Comparison of ENCODE assay signal across 8 mouse cellular contexts in the genomic region with DNA sequence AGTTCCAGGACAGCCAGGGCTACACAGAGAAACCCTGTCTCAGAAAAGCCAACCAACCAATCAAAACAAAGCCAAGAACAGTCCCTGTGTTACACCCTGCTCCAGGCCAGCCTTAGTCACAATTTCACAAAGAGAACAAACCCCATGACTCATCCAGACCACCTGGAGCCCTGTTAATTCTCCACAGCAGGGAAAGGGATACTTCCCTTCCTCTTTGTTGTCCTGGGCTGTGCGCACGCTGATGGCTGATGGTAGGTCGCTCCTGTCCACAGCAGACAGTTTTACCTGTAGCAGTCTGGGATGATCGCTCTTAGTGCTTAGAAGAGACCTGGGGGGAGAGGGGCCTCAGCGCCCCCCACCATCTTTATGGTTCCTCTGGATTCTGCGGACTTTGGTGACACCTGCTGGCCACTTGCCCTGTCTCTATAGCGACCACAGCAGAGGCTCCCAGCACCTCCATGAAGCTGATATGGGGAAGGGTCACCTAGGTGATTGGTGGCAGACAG. TPM values are rescaled to one million over a fixed set of nuclear protein-coding genes. Genes with fewer than 3 reads are reported as not detected.
DNase-seq lines count a peak whose midpoint lies in the region; ATAC-seq lines count a peak whose summit lies in the region.

No protein-coding gene starts in this region.

- no peaks in the 10 kb centered on the region for H3K36me3 ChIP-seq in forebrain, embryonic 10.5 days (replicated peaks)
- H3K36me3 ChIP-seq in forebrain, embryonic 15.5 days, result no peaks in the 10 kb centered on the region
- no peaks in the 10 kb centered on the region for H3K36me3 ChIP-seq in forebrain, embryonic 13.5 days (ENCODE audit: poor library complexity, severe bottlenecking)

- no peak overlapping the region for H3K4me2 ChIP-seq in forebrain, embryonic 15.5 days (replicated peaks)
- H3K4me2 ChIP-seq in forebrain, embryonic 13.5 days, result no peak overlapping the region

- peak; percentile 36 for DNase-seq in forebrain, embryonic 10.5 days (ENCODE audit: extremely low spot score, low spot score)
- peak; percentile 15 for DNase-seq in thymus, postnatal 25 days
- DNase-seq in thymus, postnatal 10 days (ENCODE audit: low spot score in 2 of 2), result no peak
- peak; percentile 63 for DNase-seq in kidney, postnatal 10 days
- peak; percentile 53 for DNase-seq in retina, postnatal 1 day
- no peak for DNase-seq in right cerebral cortex, postnatal 25 days

- 23% methylated on average over 7 of the region's 7 CpGs for WGBS in forebrain, embryonic 10.5 days
- WGBS in forebrain, embryonic 15.5 days, result 18% methylated on average over 7 of the region's 7 CpGs
- 15% methylated on average over 7 of the region's 7 CpGs for WGBS in forebrain, embryonic 13.5 days

- no peak for ATAC-seq in forebrain, embryonic 15.5 days (replicated peaks)
- ATAC-seq in forebrain, embryonic 13.5 days, result peak; percentile 38; the same call in 1 of the 2 replicates

- peak overlapping the region; percentile 19 for H3K4me3 ChIP-seq in forebrain, embryonic 10.5 days
- no peak overlapping the region for H3K4me3 ChIP-seq in forebrain, embryonic 15.5 days
- no peak overlapping the region for H3K4me3 ChIP-seq in forebrain, embryonic 13.5 days

- peaks cover 23% of the 10 kb centered on the region for H3K4me1 ChIP-seq in forebrain, embryonic 10.5 days
- no peaks in the 10 kb centered on the region for H3K4me1 ChIP-seq in forebrain, embryonic 15.5 days
- H3K4me1 ChIP-seq in forebrain, embryonic 13.5 days, result 0 out of 2 replicates have a peak, but pooled peaks cover 2% of the 10 kb centered on the region

- no peaks in the 10 kb centered on the region for H3K27me3 ChIP-seq in forebrain, embryonic 10.5 days (ENCODE audit: poor library complexity, severe bottlenecking)
- no peaks in the 10 kb centered on the region for H3K27me3 ChIP-seq in forebrain, embryonic 15.5 days
- no peaks in the 10 kb centered on the region for H3K27me3 ChIP-seq in forebrain, embryonic 13.5 days

- H3K9ac ChIP-seq in forebrain, embryonic 15.5 days (replicated peaks), result no peak overlapping the region
- no peak overlapping the region for H3K9ac ChIP-seq in forebrain, embryonic 13.5 days

- peak overlapping the region; percentile 74 for H3K27ac ChIP-seq in forebrain, embryonic 10.5 days
- no peak overlapping the region for H3K27ac ChIP-seq in forebrain, embryonic 15.5 days (replicated peaks)
- H3K27ac ChIP-seq in forebrain, embryonic 13.5 days, result no peak overlapping the region; the same call in 1 of the 2 replicates

- no peaks in the 10 kb centered on the region for H3K9me3 ChIP-seq in forebrain, embryonic 10.5 days
- H3K9me3 ChIP-seq in forebrain, embryonic 15.5 days, result no peaks in the 10 kb centered on the region
- no peaks in the 10 kb centered on the region for H3K9me3 ChIP-seq in forebrain, embryonic 13.5 days (replicated peaks)

RNA-seq across cellular contexts. Expression of a gene that starts 24.7 kb away (rescaled TPM):
- polyA plus RNA-seq in forebrain, embryonic 10.5 days (2016; fragmentation: Nextera tagmentation; extraction: Ambion mirVana), result 21.5 and 22.7 TPM in 2 replicates
- polyA plus RNA-seq in forebrain, embryonic 15.5 days (2015; fragmentation: Nextera tagmentation; extraction: Ambion mirVana), result 45.9 and 48.3 TPM in 2 replicates
- polyA plus RNA-seq in forebrain, embryonic 13.5 days (2015; fragmentation: Nextera tagmentation; extraction: Ambion mirVana), result 34.7 and 35.9 TPM in 2 replicates

RNA-seq across cellular contexts. Expression of a gene that starts 53.0 kb away (rescaled TPM):
- polyA plus RNA-seq in forebrain, embryonic 10.5 days (2016; fragmentation: Nextera tagmentation; extraction: Ambion mirVana), result 24.2 and 25.1 TPM in 2 replicates
- polyA plus RNA-seq in forebrain, embryonic 15.5 days (2015; fragmentation: Nextera tagmentation; extraction: Ambion mirVana), result 32.6 and 34.2 TPM in 2 replicates
- polyA plus RNA-seq in forebrain, embryonic 13.5 days (2015; fragmentation: Nextera tagmentation; extraction: Ambion mirVana), result 30.7 and 35.1 TPM in 2 replicates

Comparison
In these comparisons a context has a peak if more than half of its experiments do, and no peak if none do; other contexts are left out.
1. DNase-seq: peak in forebrain, embryonic 10.5 days (single experiment), thymus, postnatal 25 days (single experiment), kidney, postnatal 10 days (single experiment) and retina, postnatal 1 day (single experiment); none in thymus, postnatal 10 days (0 of 2) and right cerebral cortex, postnatal 25 days (single experiment).